Mouse (Mus musculus) megakaryocyte, embryonic 14.5 days (primary cell): Measurements from ENCODE around the gene Bglap3.

Source experiments
- FLI1 ChIP-seq: IDR thresholded peaks from 2 replicates; pipeline ENCODE4 v1.6.1; 2012; ENCODE audit warnings: low read length, inconsistent platforms, mixed read lengths
- GATA1 ChIP-seq: IDR thresholded peaks from 3 replicates; pipeline ENCODE4 v1.6.1; 2012; ENCODE audit warnings: mixed read lengths, low read length, inconsistent platforms, borderline replicate concordance

DNA sequence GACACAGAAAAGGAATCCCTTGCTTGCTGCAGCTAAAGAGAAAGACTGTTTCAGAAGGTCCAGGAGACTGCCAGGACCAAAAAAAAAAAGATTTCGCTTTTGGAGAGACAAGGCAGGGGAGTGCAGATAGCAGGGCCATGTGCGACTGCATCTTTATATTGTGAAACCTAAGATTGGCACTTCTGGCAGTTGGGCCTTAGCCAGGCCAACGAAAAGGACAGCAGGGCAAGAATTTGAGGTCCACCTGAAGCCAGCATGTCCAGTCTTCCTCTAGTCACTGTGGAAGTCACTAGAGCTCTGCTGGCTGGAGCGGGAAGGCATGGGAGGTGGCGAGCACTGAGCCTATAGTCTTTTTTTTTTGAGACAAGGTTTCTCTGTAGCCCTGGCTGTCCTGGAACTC is 36.4 kb upstream of the Bglap3 start:
- no peak for TF ChIP-seq GATA1
- TF ChIP-seq FLI1: no peak
